Mouse (Mus musculus) neural tube, embryonic 15.5 days (tissue): Measurements from ENCODE around the gene Pde6b. TPM values are rescaled to one million over a fixed set of nuclear protein-coding genes. Genes with fewer than 3 reads are reported as not detected.
A peak's percentile ranks its signal among the peaks of the same experiment; 100 is the strongest.

Experiments
- ATAC-seq: fragments of 200-750 bp; cut with Nextera tagmentation; 2 replicates; pipeline ENCODE4 v1.8.0; 2017; ENCODE audit warnings: mild to moderate bottlenecking, moderate TSS enrichment, moderate library complexity; ENCODE audit not compliant: low FRiP score
- H3K27ac ChIP-seq: fragments of 300-500 bp; sonication (generic); replicated peaks from 2 replicates; pipeline ENCODE4 v1.5.1; 2015; ENCODE audit warnings: mild to moderate bottlenecking, inconsistent platforms
- H3K27me3 ChIP-seq: fragments of 300-500 bp; sonication (generic); replicated peaks from 2 replicates; pipeline ENCODE4 v1.6.1; 2015; ENCODE audit warnings: inconsistent platforms
- H3K36me3 ChIP-seq: fragments of 300-500 bp; sonication (generic); 2 replicates; pipeline ENCODE4 v1.6.1; 2015; ENCODE audit warnings: inconsistent platforms
- H3K4me1 ChIP-seq: fragments of 300-500 bp; sonication (generic); 2 replicates; pipeline ENCODE4 v1.6.1; 2015; ENCODE audit warnings: inconsistent platforms
- H3K4me2 ChIP-seq: fragments of 300-500 bp; sonication (generic); 2 replicates; pipeline ENCODE4 v1.6.1; 2015; ENCODE audit warnings: inconsistent platforms, mild to moderate bottlenecking, moderate library complexity
- H3K4me3 ChIP-seq: fragments of 300-500 bp; sonication (generic); replicated peaks from 2 replicates; pipeline ENCODE4 v1.5.1; 2015; ENCODE audit warnings: mild to moderate bottlenecking, inconsistent platforms
- H3K9ac ChIP-seq: fragments of 300-500 bp; sonication (generic); replicated peaks from 2 replicates; pipeline ENCODE4 v1.6.1; 2015; ENCODE audit warnings: mild to moderate bottlenecking, inconsistent platforms
- H3K9me3 ChIP-seq: fragments of 300-500 bp; sonication (generic); replicated peaks from 2 replicates; pipeline ENCODE4 v1.6.1; 2016; ENCODE audit warnings: inconsistent platforms
- WGBS: fragments of 180-500 bp; shearing (Covaris S2); methylation state at CpG from one replicate; pipeline ENCODE4 v1.1.7; 2015; ENCODE audit warnings: mixed read lengths; 5-methylcytosine and 5-hydroxymethylcytosine counted together
- polyA plus RNA-seq: library from polyadenylated mRNA; unstranded; fragments of >200 nt; fragmentation: Nextera tagmentation; extraction: Ambion mirVana; gene quantifications from 2 replicates; pipeline ENCODE4 v1.2.1, GENCODE M21; 2015

Gene Pde6b
- polyA plus RNA-seq, 1 experiment from 2014 or later, result 0.29 TPM

- peak; percentile 45 for ATAC-seq
- under 1% methylated on average over 81 of the region's 100 CpGs for WGBS
- peaks cover 86% of the 10 kb centered on the region for H3K27me3 ChIP-seq
Observed at GRCm38 (mm10) chr5:108366984-108367841, 21.0 kb upstream of the Pde6b start.

GRCm38 (mm10) chr5:108367871-108368332 is 20.3 kb upstream of the Pde6b start, which contains the start of gene Gm42517:
Gm42517 (minus strand) TSS chr5:108367922.
- H3K9ac ChIP-seq, result peak within 1 kb of the TSS; percentile 71
- no peak within 1 kb of the TSS; the same call in 1 of the 2 replicates for H3K27ac ChIP-seq
- H3K4me2 ChIP-seq, result peak within 1 kb of the TSS; percentile 95
- H3K4me3 ChIP-seq, result peak within 1 kb of the TSS; percentile 77
- H3K9me3 ChIP-seq, result no peaks in the 10 kb centered on the region
- ATAC-seq, result peak; percentile 52
- H3K4me1 ChIP-seq, result peaks cover 46% of the 10 kb centered on the region
- 1% methylated on average over 24 of the region's 36 CpGs for WGBS
- no peaks in the 10 kb centered on the region for H3K36me3 ChIP-seq
- peaks cover 85% of the 10 kb centered on the region for H3K27me3 ChIP-seq

More at GRCm38 (mm10) chr5:108366984-108367841, 21.0 kb upstream of the Pde6b start:
- Histone ChIP-seq H3K9ac (peak overlapping the region; percentile 71), H3K27ac (no peak overlapping the region; the same call in 1 of the 2 replicates), H3K9me3 (no peaks in the 10 kb centered on the region), H3K4me2 (peak overlapping the region; percentile 95), H3K36me3 (no peaks in the 10 kb centered on the region), H3K4me3 (peak overlapping the region; percentile 77), H3K4me1 (peaks cover 46% of the 10 kb centered on the region)

DNA sequence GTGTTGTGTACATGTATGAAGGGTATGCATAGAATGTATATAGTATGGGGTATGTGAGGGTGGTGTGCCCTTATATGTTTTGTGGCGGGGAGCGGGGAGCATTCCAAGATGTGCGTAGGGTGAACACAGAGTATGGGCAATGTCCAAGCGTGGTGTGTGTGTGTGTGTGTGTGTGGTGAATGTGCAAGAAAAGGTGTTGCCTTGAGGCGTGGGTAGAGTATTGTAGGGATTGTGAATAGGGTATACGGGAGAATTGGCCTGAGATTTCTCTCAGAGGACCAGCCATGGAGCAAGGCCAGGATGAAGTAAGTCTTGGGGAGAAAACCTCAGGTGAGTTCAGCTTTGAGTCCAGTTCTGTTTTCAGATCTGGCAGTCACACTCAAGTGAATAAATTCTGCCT is 19.7 kb upstream of the Pde6b start:
- H3K4me2 ChIP-seq, result peak overlapping the region; percentile 95
- ATAC-seq, result peak; percentile 11
- no peaks in the 10 kb centered on the region for H3K9me3 ChIP-seq
- H3K27ac ChIP-seq, result no peak overlapping the region
- no peaks in the 10 kb centered on the region for H3K36me3 ChIP-seq
- H3K4me3 ChIP-seq, result peak overlapping the region; percentile 77
- 4% methylated on average over 6 of the region's 6 CpGs for WGBS
- peaks cover 46% of the 10 kb centered on the region for H3K4me1 ChIP-seq
- peak overlapping the region; percentile 71 for H3K9ac ChIP-seq
- peaks cover 80% of the 10 kb centered on the region for H3K27me3 ChIP-seq

DNA sequence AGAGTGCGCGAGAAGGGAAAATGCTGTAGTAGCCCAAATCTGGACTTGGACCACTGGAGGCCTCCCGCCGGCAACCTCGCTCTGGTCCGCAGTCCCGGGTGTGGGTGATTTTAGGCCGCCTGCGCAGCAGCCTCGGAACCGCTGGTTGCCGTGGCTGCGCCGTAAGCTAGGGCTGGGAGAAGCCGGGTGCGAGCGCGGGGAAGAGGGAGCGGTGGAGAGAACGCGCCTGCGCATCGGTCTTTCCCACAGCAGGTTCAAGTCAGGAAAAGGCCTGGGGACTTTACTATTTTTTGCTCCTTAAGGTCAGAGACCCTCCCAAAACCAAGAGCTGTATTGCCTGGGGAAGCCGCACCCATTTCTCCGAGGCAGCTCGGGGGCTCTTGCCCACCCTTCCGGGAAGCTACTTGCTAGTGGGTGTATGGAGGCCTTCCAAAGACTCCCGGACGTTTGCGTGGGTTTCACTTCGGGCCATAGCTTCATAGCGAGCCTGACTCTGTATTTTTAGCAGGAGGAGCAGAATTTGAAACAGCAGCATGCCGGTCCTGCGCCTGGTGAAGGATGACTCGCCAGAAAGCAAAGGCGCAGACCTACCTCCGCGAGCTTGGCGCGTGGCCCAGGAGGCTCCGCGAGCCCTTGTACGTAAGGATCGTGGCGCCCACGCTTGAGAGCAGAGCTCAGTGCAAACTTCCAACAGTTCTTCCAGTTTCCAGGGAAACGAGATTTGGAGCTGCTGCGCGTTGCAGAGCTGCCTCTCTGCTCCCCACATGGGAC is 19.2 kb upstream of the Pde6b start:
- Histone ChIP-seq H3K4me2 (peak overlapping the region; percentile 95), H3K27ac (no peak overlapping the region), H3K9me3 (no peaks in the 10 kb centered on the region), H3K4me1 (peaks cover 46% of the 10 kb centered on the region), H3K36me3 (no peaks in the 10 kb centered on the region), H3K4me3 (peak overlapping the region; percentile 77), H3K27me3 (peaks cover 77% of the 10 kb centered on the region), H3K9ac (peak overlapping the region; percentile 71)
- under 1% methylated on average over 49 of the region's 49 CpGs for WGBS
- ATAC-seq, result peak; percentile 69

DNA sequence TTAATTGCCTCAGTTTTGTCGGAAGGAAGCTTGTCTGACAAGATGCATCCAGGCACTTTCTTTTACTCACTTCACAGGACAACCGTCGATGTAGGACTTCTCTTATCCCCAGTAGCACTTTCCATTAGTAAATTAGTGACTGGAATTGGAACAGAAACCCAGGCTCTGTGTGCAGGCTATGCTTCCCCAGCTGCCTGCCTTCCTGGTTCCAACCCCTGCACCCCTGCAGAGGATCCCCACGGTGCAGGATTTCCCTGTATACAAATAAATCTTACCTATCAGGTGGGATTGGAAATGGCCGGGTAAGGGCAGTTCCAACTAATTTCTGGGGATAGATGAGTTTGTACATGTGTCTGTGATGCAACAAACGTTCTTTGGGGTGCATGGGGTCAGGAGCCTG is 18.2 kb upstream of the Pde6b start:
- no peaks in the 10 kb centered on the region for H3K36me3 ChIP-seq
- H3K4me3 ChIP-seq, result no peak overlapping the region
- peaks cover 69% of the 10 kb centered on the region for H3K27me3 ChIP-seq
- no peaks in the 10 kb centered on the region for H3K9me3 ChIP-seq
- H3K4me2 ChIP-seq, result peak overlapping the region; percentile 95; the same call in 1 of the 2 replicates
- no peak overlapping the region for H3K9ac ChIP-seq
- peaks cover 42% of the 10 kb centered on the region for H3K4me1 ChIP-seq
- 1% methylated on average over 6 of the region's 6 CpGs for WGBS
- no peak for ATAC-seq
- H3K27ac ChIP-seq, result no peak overlapping the region

DNA sequence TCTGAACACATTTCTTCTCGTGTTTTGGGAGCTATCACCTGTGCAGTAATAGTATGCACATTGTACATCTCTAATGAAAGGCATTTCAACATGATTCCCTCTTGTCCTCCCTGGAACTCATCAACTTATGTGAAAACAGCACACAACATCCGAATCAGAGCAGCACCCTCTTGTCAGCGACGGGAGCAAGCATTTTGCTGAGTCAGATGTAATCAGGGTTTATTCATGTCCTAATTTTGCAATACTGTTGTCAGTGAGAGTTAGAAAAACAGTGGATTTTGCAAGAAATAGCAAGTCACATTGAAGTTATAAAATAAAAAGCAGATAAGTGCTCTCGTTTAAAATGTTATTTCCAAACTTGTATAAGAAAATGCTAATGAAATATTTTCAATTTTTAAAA is 14.1 kb upstream of the Pde6b start:
- H3K27me3 ChIP-seq, result peaks cover 39% of the 10 kb centered on the region
- no peak overlapping the region for H3K4me2 ChIP-seq
- no peaks in the 10 kb centered on the region for H3K9me3 ChIP-seq
- H3K36me3 ChIP-seq, result no peaks in the 10 kb centered on the region
- no peak overlapping the region for H3K4me3 ChIP-seq
- no peak for ATAC-seq
- 75% methylated on average over 5 of the region's 5 CpGs for WGBS
- no peak overlapping the region for H3K9ac ChIP-seq
- no peak overlapping the region for H3K27ac ChIP-seq
- peaks cover 7% of the 10 kb centered on the region for H3K4me1 ChIP-seq

GRCm38 (mm10) chr5:108376059-108376458 is 12.1 kb upstream of the Pde6b start:
- H3K36me3 ChIP-seq, result no peaks in the 10 kb centered on the region
- H3K9ac ChIP-seq, result no peak overlapping the region
- peaks cover 19% of the 10 kb centered on the region for H3K27me3 ChIP-seq
- no peaks in the 10 kb centered on the region for H3K9me3 ChIP-seq
- ATAC-seq, result no peak
- H3K4me1 ChIP-seq, result no peaks in the 10 kb centered on the region
- no peak overlapping the region for H3K4me3 ChIP-seq
- H3K4me2 ChIP-seq, result no peak overlapping the region
- no peak overlapping the region for H3K27ac ChIP-seq
- WGBS, result 65% methylated on average over 1 of the region's 1 CpGs

GRCm38 (mm10) chr5:108378346-108378745 is 9.8 kb upstream of the Pde6b start:
- WGBS, result 90% methylated on average over 4 of the region's 4 CpGs
- Histone ChIP-seq H3K9me3 (no peaks in the 10 kb centered on the region), H3K4me1 (no peaks in the 10 kb centered on the region), H3K36me3 (no peaks in the 10 kb centered on the region), H3K4me2 (no peak overlapping the region), H3K9ac (no peak overlapping the region), H3K4me3 (no peak overlapping the region), H3K27ac (no peak overlapping the region), H3K27me3 (peaks cover 3% of the 10 kb centered on the region)
- ATAC-seq, result no peak

DNA sequence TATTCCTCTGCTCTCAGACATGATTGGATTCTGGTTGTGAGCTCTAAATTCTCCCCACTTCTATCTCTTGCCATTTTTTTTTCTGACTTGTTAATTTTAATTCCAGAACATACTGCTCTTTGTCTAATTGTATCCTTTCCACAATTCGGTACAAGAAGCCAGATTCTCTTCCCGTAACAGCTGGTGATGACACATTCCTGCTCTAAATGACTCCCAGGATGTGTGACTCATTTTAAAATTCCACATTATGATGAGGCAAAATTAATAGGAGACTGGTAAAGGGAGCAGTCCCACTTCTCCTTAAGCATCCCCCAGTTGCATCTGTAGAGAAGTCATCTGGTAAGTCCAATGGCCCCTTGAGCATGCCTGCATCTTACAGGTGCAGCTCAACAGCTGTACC is 2.6 kb upstream of the Pde6b start:
- no peak overlapping the region for H3K9ac ChIP-seq
- H3K27me3 ChIP-seq, result no peaks in the 10 kb centered on the region
- no peak overlapping the region for H3K27ac ChIP-seq
- ATAC-seq, result no peak
- H3K4me1 ChIP-seq, result no peaks in the 10 kb centered on the region
- no peak overlapping the region for H3K4me3 ChIP-seq
- H3K4me2 ChIP-seq, result no peak overlapping the region
- no peaks in the 10 kb centered on the region for H3K36me3 ChIP-seq
- H3K9me3 ChIP-seq, result no peaks in the 10 kb centered on the region
- 78% methylated on average over 2 of the region's 2 CpGs for WGBS

DNA sequence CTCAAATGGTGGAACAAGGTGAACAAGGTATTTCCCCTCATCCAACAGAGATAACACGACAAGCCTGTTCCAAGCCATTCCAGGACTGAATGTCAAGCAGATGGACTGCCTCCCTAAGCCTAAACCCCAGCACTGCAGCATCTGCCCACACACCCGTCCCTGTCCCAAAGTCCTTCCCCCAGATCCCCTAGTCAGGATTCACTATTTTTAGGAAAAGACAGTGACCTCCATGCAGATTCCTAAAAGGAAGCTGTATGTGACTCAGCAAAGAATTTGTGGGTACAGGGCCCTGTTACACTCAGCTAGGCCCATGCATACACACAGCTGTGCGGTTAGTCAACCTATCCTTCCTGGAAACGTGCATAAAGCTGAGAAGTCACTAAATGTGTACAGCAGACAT is 1.7 kb upstream of the Pde6b start:
- H3K4me1 ChIP-seq, result no peaks in the 10 kb centered on the region

DNA sequence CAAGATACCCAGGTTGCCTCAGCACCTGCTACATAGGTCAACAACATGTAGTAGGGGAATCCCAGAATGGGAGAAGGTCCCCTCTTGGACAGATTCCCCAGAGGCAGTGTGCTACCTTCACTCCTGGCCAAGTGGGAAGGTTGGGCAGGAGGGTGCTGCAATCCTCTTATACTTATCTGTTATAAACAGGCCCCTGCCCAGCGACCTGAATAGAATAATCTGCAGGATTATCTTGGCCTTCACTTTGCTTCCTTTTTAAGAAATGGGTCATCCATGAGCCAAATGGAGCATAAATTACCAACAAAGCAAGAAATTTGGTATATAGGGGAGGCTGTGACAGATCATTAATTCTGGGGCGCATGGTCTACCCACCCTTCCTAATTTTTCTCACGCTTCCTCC is 1.6 kb downstream of the Pde6b start:
- Histone ChIP-seq H3K36me3 (no peaks in the 10 kb centered on the region), H3K27ac (no peak overlapping the region), H3K9me3 (no peaks in the 10 kb centered on the region), H3K4me3 (no peak overlapping the region), H3K4me2 (no peak overlapping the region), H3K9ac (no peak overlapping the region), H3K4me1 (no peaks in the 10 kb centered on the region), H3K27me3 (no peaks in the 10 kb centered on the region)
- no peak for ATAC-seq
- 77% methylated on average over 3 of the region's 3 CpGs for WGBS

More for the DNA sequence above, 1.7 kb upstream of the Pde6b start:
- Histone ChIP-seq H3K9me3 (no peaks in the 10 kb centered on the region), H3K9ac (no peak overlapping the region), H3K4me3 (no peak overlapping the region), H3K27me3 (no peaks in the 10 kb centered on the region), H3K4me2 (no peak overlapping the region), H3K27ac (no peak overlapping the region), H3K36me3 (no peaks in the 10 kb centered on the region)
- ATAC-seq, result no peak
- 77% methylated on average over 4 of the region's 4 CpGs for WGBS
